Mouse (Mus musculus) kidney, postnatal 25 days (tissue): ENCODE measurements around the gene Irf6.

Experiments
- DNase-seq, 2 experiments: peaks; one replicate each; pipeline ENCODE4 v3.0.0; 2021; ENCODE audit warnings: mixed read lengths in 2 of 2

Gene Irf6

GRCm38 (mm10) chr1:193201383-193201778, 48.5 kb downstream of the Irf6 start, which contains the start of gene Traf3ip3:
Gene Traf3ip3, minus strand, starts transcription at chr1:193201703.
- no peak for DNase-seq

- no peak for DNase-seq
Observed at GRCm38 (mm10) chr1:193203821-193204220, 50.9 kb downstream of the Irf6 start.

- DNase-seq, result no peak
Observed at GRCm38 (mm10) chr1:193205431-193205830, 52.5 kb downstream of the Irf6 start.

- DNase-seq, result no peak
Observed at GRCm38 (mm10) chr1:193207503-193207902, 54.6 kb downstream of the Irf6 start, which contains the start of gene Lamb3. Gene Lamb3, plus strand, starts transcription at chr1:193207699.

GRCm38 (mm10) chr1:193208178-193208577, 55.3 kb downstream of the Irf6 start:
- DNase-seq, result peak; percentile 78 to 82

GRCm38 (mm10) chr1:193211371-193211770, 58.5 kb downstream of the Irf6 start:
- no peak for DNase-seq

GRCm38 (mm10) chr1:193214053-193214452, 61.1 kb downstream of the Irf6 start:
- DNase-seq, result no peak

GRCm38 (mm10) chr1:193216000-193216399, 63.1 kb downstream of the Irf6 start:
- DNase-seq, result no peak

- DNase-seq, result no peak
Observed at GRCm38 (mm10) chr1:193220408-193220807, 67.5 kb downstream of the Irf6 start.
